Mouse (Mus musculus) CH12.LX (cell line): ENCODE measurements around the gene Rab3d. TPM values are rescaled to one million over a fixed set of nuclear protein-coding genes. Genes with fewer than 3 reads are reported as not detected.

Experiments used
- DNase-seq: peaks from one replicate; pipeline ENCODE4 v3.0.0-alpha.2; 2013; ENCODE audit errors: extremely low read depth
- H3K27ac ChIP-seq: 2 replicates; pipeline ENCODE4 v1.5.1; 2012; ENCODE audit warnings: low read depth, mild to moderate bottlenecking, control low read depth, moderate library complexity; ENCODE audit not compliant: insufficient read depth
- H3K27me3 ChIP-seq: replicated peaks from 2 replicates; pipeline ENCODE3; 2012; ENCODE audit warnings: inconsistent platforms
- H3K36me3 ChIP-seq, 2 experiments: replicated peaks in 1 of 2; 2 replicates each; pipeline versions ENCODE3 to v1.6.1; 2012; ENCODE audit warnings: inconsistent platforms in 1 of 2, low read length in 1 of 2, mild to moderate bottlenecking in 1 of 2, mixed read lengths in 1 of 2, moderate library complexity in 1 of 2; ENCODE audit not compliant: control insufficient read depth in 1 of 2, insufficient read depth in 1 of 2
- H3K4me1 ChIP-seq, 2 experiments: 2 replicates each; pipeline ENCODE4 v1.6.1; 2012; ENCODE audit warnings: inconsistent platforms in 1 of 2, moderate library complexity in 1 of 2; ENCODE audit not compliant: insufficient read depth in 2 of 2, control insufficient read depth in 1 of 2
- H3K4me2 ChIP-seq: 2 replicates; pipeline ENCODE4 v1.6.1; 2012; ENCODE audit warnings: low read depth, mild to moderate bottlenecking, control low read depth; ENCODE audit not compliant: poor library complexity, insufficient read depth, severe bottlenecking
- H3K4me3 ChIP-seq, 3 experiments: fragments of 150-350 bp in 1 of 3; sonication (generic) in 1 of 3; replicated peaks in 1 of 3; 2 replicates each; pipeline versions ENCODE3 to v1.5.1; 2011 to 2012; ENCODE audit warnings: low read depth in 2 of 3, low read length in 2 of 3, mild to moderate bottlenecking in 2 of 3, moderate library complexity in 2 of 3, control low read depth in 1 of 3, improper control_type of control experiment in 1 of 3, inconsistent platforms in 1 of 3, mixed read lengths in 1 of 3; ENCODE audit not compliant: poor library complexity in 1 of 3
- H3K79me2 ChIP-seq: replicated peaks from 2 replicates; pipeline ENCODE4 v1.6.1; 2012; ENCODE audit warnings: mild to moderate bottlenecking, moderate library complexity; ENCODE audit not compliant: control insufficient read depth, poor library complexity, insufficient read depth, severe bottlenecking; ENCODE audit errors: extremely low read depth
- H3K9ac ChIP-seq: 2 replicates; pipeline ENCODE4 v1.6.1; 2012; ENCODE audit warnings: low read depth, mild to moderate bottlenecking, control low read depth, moderate library complexity; ENCODE audit not compliant: insufficient read depth
- H3K9me3 ChIP-seq: replicated peaks from 2 replicates; pipeline ENCODE3; 2012; ENCODE audit warnings: low read length, inconsistent platforms, mixed read lengths
- BHLHE40 ChIP-seq: IDR thresholded peaks from 2 replicates; pipeline ENCODE4 v1.6.1; 2011; ENCODE audit warnings: mild to moderate bottlenecking, low read depth, low read length, improper control_type of control experiment
- E2F4 ChIP-seq: IDR thresholded peaks from 2 replicates; pipeline ENCODE4 v1.6.1; 2011; ENCODE audit warnings: low read depth, low read length, improper control_type of control experiment; ENCODE audit not compliant: insufficient replicate concordance
- ETS1 ChIP-seq: conservative IDR thresholded peaks from 2 replicates; pipeline ENCODE4 v1.6.1; 2012; ENCODE audit warnings: low read depth, mild to moderate bottlenecking, inconsistent platforms, low read length, improper control_type of control experiment, moderate library complexity
- IRF4 ChIP-seq: IDR thresholded peaks from 2 replicates; pipeline ENCODE4 v1.6.1; 2014; ENCODE audit warnings: low read depth, mild to moderate bottlenecking, inconsistent platforms, low read length, improper control_type of control experiment
- JUN ChIP-seq: IDR thresholded peaks from 2 replicates; pipeline ENCODE4 v1.6.1; 2011; ENCODE audit warnings: low read depth, mild to moderate bottlenecking, low read length, improper control_type of control experiment, moderate library complexity; ENCODE audit not compliant: insufficient read depth
- JUND ChIP-seq: conservative IDR thresholded peaks from 2 replicates; pipeline ENCODE4 v1.6.1; 2011; ENCODE audit warnings: low read depth, low read length, improper control_type of control experiment
- KAT2A ChIP-seq: IDR thresholded peaks from 2 replicates; pipeline ENCODE4 v1.6.1; 2012; ENCODE audit warnings: low read length, improper control_type of control experiment, inconsistent platforms; ENCODE audit not compliant: insufficient replicate concordance
- MAZ ChIP-seq: IDR thresholded peaks from 2 replicates; pipeline ENCODE4 v1.6.1; 2012; ENCODE audit warnings: low read depth, mild to moderate bottlenecking, inconsistent platforms, low read length, improper control_type of control experiment, moderate library complexity
- NRF1 ChIP-seq: IDR thresholded peaks from 2 replicates; pipeline ENCODE4 v1.6.1; 2014; ENCODE audit warnings: low read depth, mild to moderate bottlenecking, inconsistent platforms, low read length, improper control_type of control experiment, moderate library complexity
- PAX5 ChIP-seq: IDR thresholded peaks from 2 replicates; pipeline ENCODE4 v1.6.1; 2012; ENCODE audit warnings: low read length, inconsistent platforms, mixed read lengths
- POLR2AphosphoS2 ChIP-seq: IDR thresholded peaks from 2 replicates; pipeline ENCODE4 v1.6.1; 2011; ENCODE audit warnings: low read depth, low read length, improper control_type of control experiment
- UBTF ChIP-seq: IDR thresholded peaks from 2 replicates; pipeline ENCODE4 v1.6.1; 2012; ENCODE audit warnings: low read depth, mild to moderate bottlenecking, inconsistent platforms, low read length, improper control_type of control experiment, moderate library complexity
- USF1 ChIP-seq: IDR thresholded peaks from 2 replicates; pipeline ENCODE4 v1.6.1; 2014; ENCODE audit warnings: low read depth, mild to moderate bottlenecking, inconsistent platforms, low read length, improper control_type of control experiment
- USF2 ChIP-seq: conservative IDR thresholded peaks from 2 replicates; pipeline ENCODE4 v1.6.1; 2011; ENCODE audit warnings: low read depth, low read length, improper control_type of control experiment
- ZC3H11A ChIP-seq: IDR thresholded peaks from 2 replicates; pipeline ENCODE4 v1.6.1; 2012; ENCODE audit warnings: low read depth, mild to moderate bottlenecking, inconsistent platforms, low read length, improper control_type of control experiment
- ZMIZ1 ChIP-seq: IDR thresholded peaks from 2 replicates; pipeline ENCODE4 v1.6.1; 2012; ENCODE audit warnings: low read depth, mild to moderate bottlenecking, inconsistent platforms, low read length, improper control_type of control experiment
- dilution Hi-C: fragments of 300-500 bp; cut with MboI; formaldehyde crosslinking; loops from 2 replicates; pipeline ENCODE4 v1.14.3; 2020; ENCODE audit warnings: low sequenced_read_pairs; ENCODE audit not compliant: extremely low pct_unique_long_range_greater_than_20kb, extremely low pct_ligation_motif_present
- in situ Hi-C: fragments of 300-500 bp; cut with MboI; formaldehyde crosslinking; loops from 3 replicates; pipeline ENCODE4 v1.14.3; 2019; ENCODE audit warnings: low sequenced_read_pairs, low pct_ligation_motif_present, low pct_unique_long_range_greater_than_20kb, mixed read lengths
- polyA plus RNA-seq: library from polyadenylated mRNA; unstranded; fragments of >175 nt; gene quantifications from 2 replicates; pipeline ENCODE4 v1.2.1, GENCODE M21; 2012; ENCODE audit warnings: low read depth; ENCODE audit not compliant: insufficient read length
- total RNA-seq, 2 experiments: library from RNA; depleted of rRNA; stranded (reverse); fragments of 300-350 nt in 1 of 2; fragments of >200 nt in 1 of 2; gene quantifications; 2 replicates each; pipeline ENCODE4 v1.2.3; 2012 to 2014

Rab3d gene
- total and polyA plus RNA-seq, 3 experiments: 0.90 to 3.7 (median 0.91) TPM

DNA sequence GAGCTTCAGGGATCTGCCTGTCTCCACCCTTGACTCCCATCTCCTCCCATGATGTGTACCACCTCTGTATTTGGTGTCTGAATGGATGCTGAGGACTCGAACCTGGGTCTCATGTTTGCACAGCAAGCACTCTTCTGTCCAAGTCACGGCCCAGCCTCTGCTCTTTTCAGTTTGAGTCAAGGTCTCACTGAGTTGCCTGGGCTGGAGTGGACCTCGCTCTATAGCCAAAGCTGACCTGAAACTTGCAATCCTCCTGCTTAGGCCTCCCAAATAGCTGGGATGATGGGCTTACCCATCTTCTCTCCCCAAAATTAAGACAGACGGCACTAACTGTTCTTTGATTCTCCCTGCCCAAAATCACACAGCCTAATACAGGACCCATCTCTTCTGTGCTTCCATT, 5.0 kb upstream of the Rab3d start:
- Histone ChIP-seq H3K27me3 (peaks cover 26% of the 10 kb centered on the region), H3K9ac (no peak overlapping the region), H3K36me3 (no peaks in the 10 kb centered on the region), H3K4me1 (peaks cover 9 to 11% of the 10 kb centered on the region in 2 experiments; a peak in 3 of 4 replicates), H3K9me3 (no peaks in the 10 kb centered on the region), H3K79me2 (no peaks in the 10 kb centered on the region), H3K27ac (no peak overlapping the region), H3K4me2 (no peak overlapping the region), H3K4me3 (no peak overlapping the region)
- in situ Hi-C loops: no loop called here
- dilution Hi-C loops: no loop called here
- DNase-seq: no peak
- TF ChIP-seq UBTF: no peak
- TF ChIP-seq POLR2AphosphoS2: no peak
- no peak for TF ChIP-seq USF2
- no peak for TF ChIP-seq BHLHE40
- no peak for TF ChIP-seq ZC3H11A
- no peak for TF ChIP-seq ZMIZ1
- no peak for TF ChIP-seq JUND
- no peak for TF ChIP-seq USF1
- no peak for TF ChIP-seq NRF1
- no peak for TF ChIP-seq ETS1
- no peak for TF ChIP-seq PAX5
- TF ChIP-seq MAZ: no peak
- no peak for TF ChIP-seq KAT2A

- H3K27ac ChIP-seq: no peak overlapping the region
Observed at GRCm38 (mm10) chr9:21918692-21919384, 846 bp upstream of the Rab3d start.

More at GRCm38 (mm10) chr9:21918692-21919384, 846 bp upstream of the Rab3d start:
- no peaks in the 10 kb centered on the region for H3K79me2 ChIP-seq
- DNase-seq: no peak
- TF ChIP-seq JUND: no peak
- TF ChIP-seq E2F4: no peak
- TF ChIP-seq JUN: no peak
- no peak for TF ChIP-seq IRF4
- TF ChIP-seq UBTF: no peak
- TF ChIP-seq, all 38 proteins: peak for 0
- Histone ChIP-seq H3K4me1 (peaks cover 11 to 14% of the 10 kb centered on the region in 2 experiments; a peak in 3 of 4 replicates), H3K27me3 (peaks cover 49% of the 10 kb centered on the region), H3K9ac (no peak overlapping the region), H3K4me3 (no peak overlapping the region), H3K36me3 (no peaks in the 10 kb centered on the region), H3K4me2 (peak overlapping the region; percentile 25; the same call in 1 of the 2 replicates), H3K9me3 (no peaks in the 10 kb centered on the region)
- in situ Hi-C loops (no loop called here), dilution Hi-C loops (no loop called here)
